Mouse (Mus musculus) embryonic facial prominence, embryonic 11.5 days (tissue): ENCODE data around the gene Cd164l2. TPM values are rescaled to one million over a fixed set of nuclear protein-coding genes. Genes with fewer than 3 reads are reported as not detected.

Source experiments
- ATAC-seq: fragments of 200-750 bp; cut with Nextera tagmentation; replicated peaks from 2 replicates; pipeline ENCODE4 v1.8.0; 2017; ENCODE audit warnings: low read depth; ENCODE audit not compliant: insufficient number of reproducible peaks, low FRiP score, low TSS enrichment
- DNase-seq: peaks from one replicate; pipeline ENCODE4 v3.0.0-alpha.2; 2015; ENCODE audit warnings: low spot score
- H3K27ac ChIP-seq: fragments of 300-500 bp; sonication (generic); replicated peaks from 2 replicates; pipeline ENCODE4 v1.5.1; 2014; ENCODE audit warnings: mild to moderate bottlenecking, low read depth, low read length, control low read depth
- H3K27me3 ChIP-seq: fragments of 300-500 bp; sonication (generic); 2 replicates; pipeline ENCODE4 v1.6.1; 2014; ENCODE audit warnings: mild to moderate bottlenecking, low read length, moderate library complexity, mixed read lengths; ENCODE audit not compliant: control insufficient read depth, insufficient read depth
- H3K36me3 ChIP-seq: fragments of 300-500 bp; sonication (generic); replicated peaks from 2 replicates; pipeline ENCODE4 v1.6.1; 2014; ENCODE audit warnings: low read depth, mild to moderate bottlenecking, low read length, moderate library complexity, mixed read lengths; ENCODE audit not compliant: control insufficient read depth, insufficient read depth
- H3K4me1 ChIP-seq: fragments of 300-500 bp; sonication (generic); 2 replicates; pipeline ENCODE4 v1.6.1; 2014; ENCODE audit warnings: low read length, mixed read lengths; ENCODE audit not compliant: control insufficient read depth, insufficient read depth
- H3K4me2 ChIP-seq: fragments of 300-500 bp; sonication (generic); 2 replicates; pipeline ENCODE4 v1.6.1; 2014; ENCODE audit warnings: low read depth, mild to moderate bottlenecking, control low read depth, low read length, moderate library complexity
- H3K4me3 ChIP-seq: fragments of 300-500 bp; sonication (generic); 2 replicates; pipeline ENCODE4 v1.5.1; 2014; ENCODE audit warnings: low read depth, low read length, control low read depth
- H3K9ac ChIP-seq: fragments of 300-500 bp; sonication (generic); replicated peaks from 2 replicates; pipeline ENCODE4 v1.6.1; 2014; ENCODE audit warnings: mild to moderate bottlenecking, control low read depth, low read length
- H3K9me3 ChIP-seq: fragments of 300-500 bp; sonication (generic); replicated peaks from 2 replicates; pipeline ENCODE4 v1.6.1; 2016; ENCODE audit warnings: mild to moderate bottlenecking, low read length, inconsistent platforms, mixed read lengths; ENCODE audit not compliant: control insufficient read depth
- WGBS: fragments of 180-500 bp; shearing (Covaris S2); extraction: QIAGEN DNeasy Blood & Tissue Kit; methylation state at CpG from one replicate; pipeline ENCODE4 v1.1.7; 2014; 5-methylcytosine and 5-hydroxymethylcytosine counted together
- polyA plus RNA-seq: library from polyadenylated mRNA; unstranded; fragments of >200 nt; fragmentation: Nextera tagmentation; extraction: Ambion mirVana; gene quantifications from 2 replicates; pipeline ENCODE4 v1.2.1, GENCODE M21; 2014

Gene Cd164l2
- polyA plus RNA-seq, 1 experiment from 2014 or later = 2.0 TPM

DNA sequence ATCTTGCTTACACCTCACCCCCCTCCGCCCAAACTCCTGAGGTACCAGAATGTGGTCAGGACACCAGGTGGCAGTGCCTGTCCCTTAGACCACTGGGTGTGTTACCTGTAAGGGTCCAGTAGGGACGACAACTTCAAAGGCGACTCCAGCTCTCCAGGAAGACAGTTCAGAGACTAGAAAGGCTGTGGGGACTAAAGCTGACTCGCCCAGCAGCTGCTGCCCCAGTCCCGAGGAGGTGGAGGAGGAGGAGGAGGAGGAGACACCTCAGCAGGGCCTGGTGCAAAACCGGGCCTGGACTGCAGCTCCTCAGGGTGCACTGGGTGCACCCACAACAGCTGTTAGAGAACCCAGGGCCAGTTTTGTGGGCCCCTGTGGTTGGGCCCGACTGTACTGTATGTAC lies 51.0 kb downstream of the Cd164l2 start, which contains the start of gene Sytl1:
TSS of gene Sytl1 (minus strand) at position 232 of the 400 bp plus-strand sequence.
- no peak within 1 kb of the TSS for H3K9ac ChIP-seq
- H3K36me3 ChIP-seq = peaks cover 18% of the 10 kb centered on the region
- no peaks in the 10 kb centered on the region for H3K27me3 ChIP-seq
- no peaks in the 10 kb centered on the region for H3K9me3 ChIP-seq
- no peak within 1 kb of the TSS for H3K4me2 ChIP-seq
- no peak within 1 kb of the TSS for H3K4me3 ChIP-seq
- ATAC-seq = no peak
- 38% methylated on average over 7 of the region's 7 CpGs for WGBS
- no peak for DNase-seq
- no peaks in the 10 kb centered on the region; the same call in 1 of the 2 replicates for H3K4me1 ChIP-seq
- H3K27ac ChIP-seq = no peak within 1 kb of the TSS

DNA sequence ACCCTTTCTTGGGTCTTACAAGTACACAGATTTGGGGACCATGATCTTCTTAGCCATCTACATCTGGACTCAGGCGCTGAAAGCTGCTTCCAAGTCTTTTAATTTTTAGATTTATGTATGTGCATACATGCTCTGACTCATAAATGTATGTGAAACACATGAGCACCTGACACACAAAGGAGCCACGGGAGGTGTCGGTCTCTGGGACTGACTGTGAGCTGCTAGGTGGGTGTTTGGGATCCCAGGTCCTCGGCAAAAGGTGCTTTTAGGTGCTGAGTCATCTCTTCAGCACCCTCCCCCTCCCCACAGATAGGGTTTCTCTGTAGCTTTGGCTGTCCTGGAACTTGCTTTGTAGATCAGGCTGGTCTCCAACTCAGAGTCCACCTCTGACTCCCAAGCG lies 51.8 kb downstream of the Cd164l2 start:
- Histone ChIP-seq H3K4me1 (no peaks in the 10 kb centered on the region; the same call in 1 of the 2 replicates), H3K36me3 (peaks cover 22% of the 10 kb centered on the region), H3K27me3 (no peaks in the 10 kb centered on the region), H3K4me2 (no peak overlapping the region), H3K27ac (no peak overlapping the region), H3K4me3 (no peak overlapping the region), H3K9ac (no peak overlapping the region), H3K9me3 (no peaks in the 10 kb centered on the region)
- 91% methylated on average over 5 of the region's 5 CpGs for WGBS
- ATAC-seq (no peak), DNase-seq (no peak)

DNA sequence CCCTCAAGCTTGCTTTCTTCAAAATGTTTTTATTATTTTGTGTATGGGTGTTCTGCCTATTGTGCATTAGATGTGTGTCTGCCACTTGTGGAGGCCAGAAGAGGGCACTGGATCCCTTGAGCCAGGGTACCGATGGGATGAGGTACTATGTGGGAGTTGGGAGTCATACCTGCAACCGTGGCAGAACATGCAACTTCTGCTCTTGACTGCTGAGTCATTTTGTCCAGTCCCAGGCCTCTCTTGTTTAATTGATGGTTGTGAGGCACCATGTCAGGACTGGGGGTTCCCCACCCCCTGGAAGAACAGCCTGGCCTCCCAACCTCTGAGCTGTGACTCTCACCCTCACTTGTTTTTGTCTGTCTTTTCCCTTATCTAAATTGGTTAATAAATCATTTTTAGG lies 52.6 kb downstream of the Cd164l2 start:
- no peak overlapping the region for H3K9ac ChIP-seq
- 91% methylated on average over 2 of the region's 2 CpGs for WGBS
- DNase-seq (no peak), ATAC-seq (no peak)
- no peaks in the 10 kb centered on the region for H3K27me3 ChIP-seq
- H3K4me1 ChIP-seq = no peaks in the 10 kb centered on the region; the same call in 1 of the 2 replicates
- H3K4me3 ChIP-seq = no peak overlapping the region
- peaks cover 25% of the 10 kb centered on the region for H3K36me3 ChIP-seq
- H3K9me3 ChIP-seq = no peaks in the 10 kb centered on the region
- no peak overlapping the region for H3K4me2 ChIP-seq
- H3K27ac ChIP-seq = no peak overlapping the region

DNA sequence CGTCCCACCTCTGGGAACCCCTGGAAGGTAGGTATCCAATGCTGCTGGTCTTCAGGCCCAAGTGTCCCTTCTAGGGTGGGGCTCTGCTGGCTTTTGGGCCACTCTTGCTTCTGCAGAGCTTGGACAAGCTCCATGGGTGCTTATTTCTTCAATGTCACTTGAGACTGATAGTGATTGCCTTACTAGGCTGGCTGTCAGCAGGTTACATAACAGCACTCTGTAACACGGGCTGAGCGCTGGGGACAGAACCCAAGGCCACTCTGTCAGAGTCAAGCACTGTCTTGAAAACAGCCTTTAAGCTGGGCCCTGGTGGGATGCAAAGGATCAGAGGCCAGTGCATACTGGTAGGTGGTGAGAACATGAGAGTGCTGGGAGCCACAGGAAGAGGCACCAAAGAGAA lies 53.4 kb downstream of the Cd164l2 start:
- peaks cover 28% of the 10 kb centered on the region for H3K36me3 ChIP-seq
- no peak for DNase-seq

DNA sequence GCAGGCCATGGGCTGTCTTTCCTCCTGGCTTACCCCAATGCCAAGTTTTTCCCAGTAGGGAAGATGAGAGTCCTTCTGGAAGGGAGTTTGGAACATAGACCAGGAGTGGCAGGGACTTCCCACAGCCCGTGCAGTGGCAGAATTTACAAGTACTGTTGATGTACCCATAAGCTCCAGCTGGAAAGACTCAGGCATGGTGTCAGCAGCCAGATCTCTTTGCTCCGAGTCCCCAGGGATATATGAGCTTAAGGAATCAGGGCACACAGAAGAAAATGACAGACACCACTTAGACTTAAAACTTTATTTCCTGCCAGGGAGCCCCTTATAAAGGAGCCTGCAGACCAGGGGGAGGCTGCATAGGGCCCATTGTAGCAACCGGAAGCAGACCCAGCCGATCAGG lies 53.8 kb downstream of the Cd164l2 start:
- Histone ChIP-seq H3K9ac (no peak overlapping the region), H3K27me3 (no peaks in the 10 kb centered on the region), H3K4me2 (no peak overlapping the region), H3K36me3 (peaks cover 29% of the 10 kb centered on the region), H3K4me1 (no peaks in the 10 kb centered on the region; the same call in 1 of the 2 replicates), H3K27ac (no peak overlapping the region), H3K9me3 (no peaks in the 10 kb centered on the region), H3K4me3 (no peak overlapping the region)
- WGBS = 92% methylated on average over 4 of the region's 4 CpGs
- ATAC-seq (no peak), DNase-seq (no peak)

More for the DNA sequence above, 53.4 kb downstream of the Cd164l2 start:
- 88% methylated on average over 3 of the region's 3 CpGs for WGBS
- Histone ChIP-seq H3K4me2 (no peak overlapping the region), H3K27me3 (no peaks in the 10 kb centered on the region), H3K9ac (no peak overlapping the region), H3K9me3 (no peaks in the 10 kb centered on the region), H3K4me1 (no peaks in the 10 kb centered on the region; the same call in 1 of the 2 replicates), H3K27ac (no peak overlapping the region), H3K4me3 (no peak overlapping the region)
- ATAC-seq = no peak

DNA sequence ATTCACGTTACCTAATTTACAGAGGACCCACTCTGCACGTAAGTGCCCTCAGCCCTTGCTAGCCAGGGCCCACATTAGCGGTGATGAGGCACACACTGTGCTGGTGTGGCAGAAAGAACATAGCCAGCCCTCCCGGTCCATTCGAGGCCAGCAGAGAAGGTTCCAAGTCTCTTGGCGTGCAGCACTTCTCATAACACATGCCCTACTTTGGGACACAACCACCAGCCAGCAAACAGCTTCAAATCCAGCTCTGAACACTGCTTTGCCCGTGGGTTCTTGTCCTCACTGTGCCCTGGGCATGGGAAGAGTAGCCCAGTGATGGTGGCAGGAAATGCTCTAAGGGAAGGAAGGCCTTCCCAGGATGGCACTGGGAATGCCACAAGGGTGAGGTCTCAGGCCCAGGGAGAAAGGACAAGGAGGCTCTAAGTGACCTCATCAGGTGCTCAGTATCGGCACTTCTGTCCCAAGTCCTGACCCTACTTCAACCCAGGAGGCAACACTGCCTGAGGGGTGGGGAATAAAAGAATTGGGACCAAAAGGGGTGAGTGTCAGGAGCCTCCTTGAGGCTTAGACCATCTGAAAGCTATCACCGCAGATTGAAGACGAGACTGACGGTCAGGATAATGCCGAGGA lies 54.4 kb downstream of the Cd164l2 start:
- no peak for ATAC-seq
- WGBS = 90% methylated on average over 12 of the region's 12 CpGs

DNA sequence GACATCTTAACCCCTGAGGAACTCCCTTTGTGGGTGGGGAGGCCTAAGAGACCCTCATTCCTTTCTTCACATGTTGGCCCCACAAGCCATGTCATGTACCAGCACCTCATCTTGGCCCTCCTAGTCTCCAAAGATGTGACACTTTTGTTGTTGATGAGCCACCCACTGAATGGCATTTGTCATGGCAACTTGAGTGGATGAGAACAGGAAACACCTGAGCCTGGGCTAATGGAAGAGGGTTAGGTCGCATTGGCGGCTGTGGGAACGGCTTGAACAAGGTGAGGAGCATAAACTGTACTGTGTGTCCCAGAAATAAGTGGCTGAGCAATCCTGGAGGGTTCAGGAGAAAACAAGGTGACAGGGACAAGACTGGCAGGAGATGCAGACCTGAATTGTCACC lies 57.0 kb downstream of the Cd164l2 start:
- no peaks in the 10 kb centered on the region for H3K27me3 ChIP-seq
- H3K4me2 ChIP-seq = no peak overlapping the region
- ATAC-seq (no peak), DNase-seq (no peak)
- no peak overlapping the region for H3K4me3 ChIP-seq
- no peaks in the 10 kb centered on the region for H3K9me3 ChIP-seq
- H3K4me1 ChIP-seq = no peaks in the 10 kb centered on the region
- WGBS = 91% methylated on average over 3 of the region's 3 CpGs
- no peak overlapping the region for H3K9ac ChIP-seq
- H3K36me3 ChIP-seq = peaks cover 29% of the 10 kb centered on the region
- no peak overlapping the region for H3K27ac ChIP-seq

More for the DNA sequence above, 54.4 kb downstream of the Cd164l2 start:
- Histone ChIP-seq H3K27ac (no peak overlapping the region), H3K4me2 (no peak overlapping the region), H3K4me1 (no peaks in the 10 kb centered on the region; the same call in 1 of the 2 replicates), H3K9ac (no peak overlapping the region), H3K4me3 (no peak overlapping the region), H3K36me3 (peaks cover 29% of the 10 kb centered on the region), H3K27me3 (no peaks in the 10 kb centered on the region), H3K9me3 (no peaks in the 10 kb centered on the region)
- DNase-seq = no peak

DNA sequence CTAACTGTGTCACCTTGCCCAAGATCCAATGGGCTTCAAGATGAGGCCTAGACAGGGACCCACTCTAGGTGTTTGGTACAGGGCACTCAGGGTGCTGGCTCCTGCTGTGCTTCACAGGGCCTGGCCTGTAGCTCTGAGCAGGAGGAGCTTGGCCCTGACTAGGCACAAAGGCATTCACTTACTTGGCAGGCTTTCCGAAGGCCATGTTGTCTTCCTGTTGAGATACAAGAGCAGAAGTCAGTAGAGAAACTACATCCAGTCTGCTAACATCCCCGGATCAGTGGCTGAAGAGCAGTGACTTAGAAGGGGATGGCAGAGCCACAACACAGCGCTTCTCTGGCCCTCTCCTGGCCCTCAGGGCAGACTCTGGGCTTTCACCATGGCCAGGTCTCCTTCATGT lies 57.7 kb downstream of the Cd164l2 start:
- Histone ChIP-seq H3K4me2 (no peak overlapping the region), H3K4me3 (no peak overlapping the region), H3K9me3 (no peaks in the 10 kb centered on the region), H3K27me3 (no peaks in the 10 kb centered on the region), H3K4me1 (no peaks in the 10 kb centered on the region), H3K27ac (no peak overlapping the region), H3K9ac (no peak overlapping the region), H3K36me3 (peaks cover 25% of the 10 kb centered on the region)
- no peak for DNase-seq
- 92% methylated on average over 3 of the region's 3 CpGs for WGBS
- ATAC-seq = no peak
